In the genomic region with DNA sequence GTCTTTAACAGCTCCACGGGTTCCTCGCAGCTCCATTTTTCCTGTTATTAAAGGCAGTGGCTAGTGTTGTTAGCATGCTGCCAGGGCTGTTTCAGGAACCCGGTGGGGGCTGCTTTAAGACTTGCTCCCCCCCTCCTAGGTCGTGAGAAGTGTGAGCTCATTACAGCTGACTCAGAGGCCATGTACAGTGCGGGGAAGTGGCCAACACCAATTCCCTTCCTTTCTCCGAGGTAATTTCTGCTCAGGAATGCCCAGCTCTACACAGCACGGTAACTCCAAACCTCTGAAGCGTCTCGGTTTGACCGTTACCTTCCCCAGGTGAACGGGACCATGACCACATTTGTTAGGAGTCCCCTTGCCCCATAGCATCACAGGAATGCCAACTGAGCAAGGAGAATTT, we compare ENCODE assay signal across 16 mouse cellular contexts. TPM values are rescaled to one million over a fixed set of nuclear protein-coding genes. Genes with fewer than 3 reads are reported as not detected.
DNase-seq lines count a peak whose midpoint lies in the region; ATAC-seq and TF ChIP-seq lines count a peak whose summit lies in the region.
"Had no signal": no experiment of that assay in that cellular context is flagged by ENCODE, and none has a peak within 500 bp of the region (broad histone marks: within the 10 kb centered on the region; RNA-seq: fewer than 3 reads in every experiment).

No protein-coding gene starts in this region.

- WGBS in lung, postnatal 0 days: 50% methylated on average over 11 of the region's 11 CpGs
- WGBS in limb, embryonic 10.5 days: 83% methylated on average over 11 of the region's 11 CpGs
- WGBS in stomach, postnatal 0 days: 57% methylated on average over 11 of the region's 11 CpGs
- WGBS in midbrain, embryonic 10.5 days: 90% methylated on average over 11 of the region's 11 CpGs

- H3K36me3 ChIP-seq in lung, postnatal 0 days (ENCODE audit: insufficient read depth, low read length): no peaks in the 10 kb centered on the region
- H3K36me3 ChIP-seq in limb, embryonic 10.5 days: no peaks in the 10 kb centered on the region
- H3K36me3 ChIP-seq in stomach, postnatal 0 days (ENCODE audit: control insufficient read depth, insufficient read depth, low read length): no peaks in the 10 kb centered on the region
- no peaks in the 10 kb centered on the region for H3K36me3 ChIP-seq in midbrain, embryonic 10.5 days
- H3K36me3 ChIP-seq: liver, embryonic 15.5 days; neural tube, embryonic 12.5 days had no signal

- peaks cover 7% of the 10 kb centered on the region; the same call in 1 of the 2 replicates for H3K4me1 ChIP-seq in lung, postnatal 0 days (ENCODE audit: insufficient read depth, low read depth, low read length)
- H3K4me1 ChIP-seq in limb, embryonic 10.5 days: peaks cover 16% of the 10 kb centered on the region
- H3K4me1 ChIP-seq in stomach, postnatal 0 days (replicated peaks; ENCODE audit: control insufficient read depth, insufficient read depth): peaks cover 9% of the 10 kb centered on the region
- H3K4me1 ChIP-seq in midbrain, embryonic 10.5 days: peaks cover 7% of the 10 kb centered on the region
- H3K4me1 ChIP-seq: liver, embryonic 15.5 days; neural tube, embryonic 12.5 days had no signal

- no peak for TF ChIP-seq CTCF in lung, postnatal 0 days (IDR thresholded peaks at IDR 0.05)
- TF ChIP-seq CTCF in stomach, postnatal 0 days (IDR thresholded peaks at IDR 0.05; ENCODE audit: low read depth): no peak

- peak; percentile 48 for DNase-seq in lung, postnatal 0 days (ENCODE audit: low spot score)
- DNase-seq in lung, postnatal 14 days: no peak
- DNase-seq in kidney, adult 9 months: peak; percentile 26
- no peak for DNase-seq in limb, embryonic 10.5 days (ENCODE audit: low spot score)
- DNase-seq in stomach, postnatal 0 days (ENCODE audit: low spot score): peak; percentile 45
- no peak for DNase-seq in midbrain, embryonic 10.5 days (ENCODE audit: low spot score)
- DNase-seq: cerebellum, adult 11-12 months; heart, postnatal 36 days; right cerebral cortex, postnatal 14 days; thymus, postnatal 25 days had no signal

- H3K27ac ChIP-seq in lung, postnatal 0 days (ENCODE audit: low read length): no peak overlapping the region
- peak overlapping the region; percentile 46; the same call in 1 of the 2 replicates for H3K27ac ChIP-seq in limb, embryonic 10.5 days
- no peak overlapping the region for H3K27ac ChIP-seq in stomach, postnatal 0 days (replicated peaks)
- no peak overlapping the region for H3K27ac ChIP-seq in midbrain, embryonic 10.5 days (replicated peaks)
- H3K27ac ChIP-seq: layer of hippocampus, adult 2 months; liver, embryonic 15.5 days; neural tube, embryonic 12.5 days had no signal

- no peak overlapping the region for H3K9ac ChIP-seq in lung, postnatal 0 days (replicated peaks; ENCODE audit: low read depth)
- no peak overlapping the region for H3K9ac ChIP-seq in stomach, postnatal 0 days (ENCODE audit: low read length)
- H3K9ac ChIP-seq: liver, embryonic 15.5 days; neural tube, embryonic 12.5 days had no signal

- no peaks in the 10 kb centered on the region for H3K9me3 ChIP-seq in lung, postnatal 0 days (ENCODE audit: low read length)
- H3K9me3 ChIP-seq in limb, embryonic 10.5 days (replicated peaks): no peaks in the 10 kb centered on the region
- H3K9me3 ChIP-seq in stomach, postnatal 0 days (ENCODE audit: control insufficient read depth, low read length): no peaks in the 10 kb centered on the region
- H3K9me3 ChIP-seq in midbrain, embryonic 10.5 days (replicated peaks): no peaks in the 10 kb centered on the region
- H3K9me3 ChIP-seq: liver, embryonic 15.5 days; neural tube, embryonic 12.5 days had no signal

- no peak; the same call in 1 of the 2 replicates for TF ChIP-seq EP300 in lung, postnatal 0 days (IDR thresholded peaks at IDR 0.05)
- TF ChIP-seq EP300 in stomach, postnatal 0 days (optimal IDR thresholded peaks at IDR 0.05): no peak

- H3K27me3 ChIP-seq in lung, postnatal 0 days (replicated peaks; ENCODE audit: insufficient read depth, low read length): no peaks in the 10 kb centered on the region
- H3K27me3 ChIP-seq in limb, embryonic 10.5 days (ENCODE audit: low read depth, poor library complexity, severe bottlenecking): no peaks in the 10 kb centered on the region
- H3K27me3 ChIP-seq in stomach, postnatal 0 days (ENCODE audit: control insufficient read depth, insufficient read depth, low read length): no peaks in the 10 kb centered on the region
- H3K27me3 ChIP-seq in midbrain, embryonic 10.5 days (ENCODE audit: low read depth, poor library complexity, severe bottlenecking): no peaks in the 10 kb centered on the region
- H3K27me3 ChIP-seq: liver, embryonic 15.5 days; neural tube, embryonic 12.5 days had no signal

- ATAC-seq in lung, postnatal 0 days: no peak; the same call in 1 of the 2 replicates
- ATAC-seq in stomach, postnatal 0 days (ENCODE audit: low FRiP score, low TSS enrichment): peak; percentile 63
- ATAC-seq in megakaryocyte, adult 5-6 weeks (ENCODE audit: poor library complexity, severe bottlenecking): no peak
- ATAC-seq in inflammation-experienced regulatory T-cells, adult 6 months: no peak

- no peak overlapping the region for H3K4me2 ChIP-seq in lung, postnatal 0 days (replicated peaks; ENCODE audit: low read depth, low read length)
- no peak overlapping the region for H3K4me2 ChIP-seq in stomach, postnatal 0 days (replicated peaks; ENCODE audit: low read depth)
- H3K4me2 ChIP-seq: heart, embryonic 11.5 days; liver, embryonic 15.5 days; neural tube, embryonic 12.5 days had no signal

- no peak overlapping the region for H3K4me3 ChIP-seq in lung, postnatal 0 days (ENCODE audit: low read depth, low read length)
- no peak overlapping the region for H3K4me3 ChIP-seq in limb, embryonic 10.5 days
- no peak overlapping the region for H3K4me3 ChIP-seq in stomach, postnatal 0 days (ENCODE audit: low read depth, low read length)
- H3K4me3 ChIP-seq in midbrain, embryonic 10.5 days: no peak overlapping the region
- H3K4me3 ChIP-seq: layer of hippocampus, adult 2 months; liver, embryonic 15.5 days; neural tube, embryonic 12.5 days had no signal

RNA-seq across cellular contexts. Expression of a gene that starts 46.8 kb away (rescaled TPM):
- polyA plus RNA-seq in lung, postnatal 0 days (2015; fragmentation: Nextera tagmentation; extraction: Ambion mirVana): 62.2 and 68.0 TPM in 2 replicates
- polyA plus RNA-seq in limb, embryonic 10.5 days (2016; fragmentation: Nextera tagmentation; extraction: Ambion mirVana): 9.8 and 14.1 TPM in 2 replicates
- polyA plus RNA-seq in stomach, postnatal 0 days (2015; fragmentation: Nextera tagmentation; extraction: Ambion mirVana): 16.8 and 18.5 TPM in 2 replicates
- 7.2 and 8.5 TPM in 2 replicates for polyA plus RNA-seq in midbrain, embryonic 10.5 days (2016; fragmentation: Nextera tagmentation; extraction: Ambion mirVana)
- 16.9 and 18.4 TPM in 2 replicates for total RNA-seq in megakaryocyte, adult 5-6 weeks (2015)
- 14.8 and 18.9 TPM in 2 replicates for total RNA-seq in megakaryocyte, adult 5-6 weeks (2017)
- 10 to 100 TPM; 24.7 to 31.6 (median 26.3) TPM for polyA plus RNA-seq in inflammation-experienced regulatory T-cells, adult 6 months (2017; shearing (Covaris generic))

Comparison
In these comparisons a context has a peak if more than half of its experiments do, and no peak if none do; other contexts are left out.
1. DNase-seq: peak in lung, postnatal 0 days (single experiment), kidney, adult 9 months (single experiment) and stomach, postnatal 0 days (single experiment); none in lung, postnatal 14 days (single experiment), limb, embryonic 10.5 days (single experiment) and midbrain, embryonic 10.5 days (single experiment).